8 mouse cellular contexts compared by ENCODE assay signal in the genomic region with DNA sequence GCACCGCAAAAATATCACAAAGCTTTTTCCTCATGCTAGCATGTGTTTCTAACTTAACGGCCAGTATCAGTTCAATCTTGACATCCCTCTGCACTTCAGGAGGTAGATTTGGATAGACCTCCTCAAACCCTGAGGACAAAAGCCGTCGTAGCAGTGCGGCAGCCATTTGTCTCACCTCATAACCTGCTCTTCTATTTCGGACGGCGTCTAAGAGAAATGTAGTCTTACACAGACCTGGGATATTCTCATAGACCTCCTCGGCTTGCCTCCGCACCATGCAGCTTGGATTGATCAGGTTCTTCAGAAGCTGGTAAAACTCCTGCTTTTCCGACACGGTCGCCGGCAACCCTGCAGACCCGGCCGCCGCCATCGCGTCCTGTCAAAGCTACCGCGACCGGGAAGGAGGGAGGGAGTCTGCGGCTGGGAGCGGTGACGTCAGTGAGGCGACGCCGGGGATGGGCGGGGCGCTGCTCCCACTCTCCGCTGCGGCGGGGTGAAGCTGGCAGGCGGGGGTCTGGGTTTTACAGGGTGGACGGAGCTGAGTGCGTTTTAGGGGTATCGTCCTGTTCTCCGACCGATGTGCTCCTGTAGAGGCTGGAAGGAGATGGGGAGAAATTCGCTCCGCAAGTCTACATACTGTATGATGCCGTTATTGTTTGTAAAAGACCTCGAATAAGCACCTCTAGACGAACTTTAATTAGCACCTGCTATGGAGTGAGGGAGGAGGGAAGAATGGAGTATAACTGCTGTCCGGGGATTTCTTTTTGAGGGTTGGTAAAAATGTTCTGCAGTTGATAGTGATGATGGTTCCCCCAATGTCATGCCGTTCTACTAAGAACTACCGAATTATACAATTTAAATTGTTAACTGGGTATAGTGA. TPM values are rescaled to one million over a fixed set of nuclear protein-coding genes. Genes with fewer than 3 reads are reported as not detected.
A peak's percentile ranks its signal among the peaks of the same experiment; 100 is the strongest.
DNase-seq lines count a peak whose midpoint lies in the region; ATAC-seq and TF ChIP-seq lines count a peak whose summit lies in the region.

A gene (minus strand): TSS at position 394 of the 880 bp plus-strand sequence.

- no peak for TF ChIP-seq CTCF in cerebellum, adult 2 months (IDR thresholded peaks at IDR 0.05; ENCODE audit: borderline replicate concordance, insufficient read depth, low read depth, low read length)
- no peak for TF ChIP-seq CTCF in forebrain, postnatal 0 days (IDR thresholded peaks at IDR 0.05; ENCODE audit: low read depth)
- no peak for TF ChIP-seq CTCF in olfactory bulb, adult 2 months (IDR thresholded peaks at IDR 0.05; ENCODE audit: insufficient read depth, low read depth, low read length)

- TF ChIP-seq POLR2A in cerebellum, adult 2 months (IDR thresholded peaks at IDR 0.05; ENCODE audit: borderline replicate concordance, insufficient read depth, low read length): peak; percentile 96
- TF ChIP-seq POLR2A in olfactory bulb, adult 2 months (IDR thresholded peaks at IDR 0.05; ENCODE audit: insufficient read depth, low read depth, low read length): peak; percentile 91

- H3K27ac ChIP-seq in cerebellum, adult 2 months (ENCODE audit: insufficient read depth, low read length): peak within 1 kb of the TSS; percentile 69
- peak within 1 kb of the TSS; percentile 66 for H3K27ac ChIP-seq in forebrain, postnatal 0 days (ENCODE audit: low read depth, low read length)
- H3K27ac ChIP-seq in lung, embryonic 15.5 days: no peak within 1 kb of the TSS
- peak within 1 kb of the TSS; percentile 70 for H3K27ac ChIP-seq in olfactory bulb, adult 2 months (ENCODE audit: insufficient read depth, low read depth, low read length)

- peak within 1 kb of the TSS; percentile 48 for H3K4me2 ChIP-seq in forebrain, postnatal 0 days (ENCODE audit: low read depth)
- H3K4me2 ChIP-seq in lung, embryonic 15.5 days: peak within 1 kb of the TSS; percentile 80

- under 1% methylated on average over 47 of the region's 47 CpGs for WGBS in cerebellum, adult 2 months
- WGBS in forebrain, postnatal 0 days: 3% methylated on average over 47 of the region's 47 CpGs
- 1% methylated on average over 47 of the region's 47 CpGs for WGBS in lung, embryonic 15.5 days
- WGBS in olfactory bulb, adult 2 months: under 1% methylated on average over 47 of the region's 47 CpGs

- peak; percentile 82 for DNase-seq in MEL-GATA-1-ER (ENCODE audit: extremely low read depth, low read depth)
- peak; percentile 93 to 95 for DNase-seq in cerebellum, adult 2 months
- DNase-seq in forebrain, postnatal 0 days: peak; percentile 93
- peak; percentile 94 for DNase-seq in heart, postnatal 4 days
- DNase-seq in layer of hippocampus, adult 9-10 months (ENCODE audit: low spot score): peak; percentile 72
- peak; percentile 85 to 86 for DNase-seq in thymus, adult 18-20 months

- H3K9ac ChIP-seq in forebrain, postnatal 0 days: peak within 1 kb of the TSS; percentile 63
- H3K9ac ChIP-seq in lung, embryonic 15.5 days: peak within 1 kb of the TSS; percentile 55

- ATAC-seq in forebrain, postnatal 0 days: peak; percentile 99
- peak; percentile 96 for ATAC-seq in lung, embryonic 15.5 days (ENCODE audit: borderline replicate concordance, extremely low read depth, low FRiP score, low TSS enrichment)

- peak within 1 kb of the TSS; percentile 96 for H3K4me3 ChIP-seq in cerebellum, adult 2 months (replicated peaks; ENCODE audit: insufficient read depth, low read depth, low read length)
- H3K4me3 ChIP-seq in forebrain, postnatal 0 days (ENCODE audit: low read depth, low read length): peak within 1 kb of the TSS; percentile 66
- peak within 1 kb of the TSS; percentile 59 for H3K4me3 ChIP-seq in lung, embryonic 15.5 days
- H3K4me3 ChIP-seq in olfactory bulb, adult 2 months (ENCODE audit: insufficient read depth, low read depth, low read length): peak within 1 kb of the TSS; percentile 87

- H3K36me3 ChIP-seq in forebrain, postnatal 0 days (ENCODE audit: insufficient read depth): peaks cover 20% of the 10 kb centered on the region
- peaks cover 19% of the 10 kb centered on the region; the same call in 1 of the 2 replicates for H3K36me3 ChIP-seq in lung, embryonic 15.5 days

- H3K4me1 ChIP-seq in cerebellum, adult 2 months (ENCODE audit: control insufficient read depth, insufficient read depth, low read length): peaks cover 3% of the 10 kb centered on the region; the same call in 1 of the 2 replicates
- H3K4me1 ChIP-seq in forebrain, postnatal 0 days (ENCODE audit: insufficient read depth): peaks cover 13% of the 10 kb centered on the region
- peaks cover 9% of the 10 kb centered on the region for H3K4me1 ChIP-seq in lung, embryonic 15.5 days
- H3K4me1 ChIP-seq in olfactory bulb, adult 2 months (ENCODE audit: control insufficient read depth, insufficient read depth, low read length): peaks cover 2% of the 10 kb centered on the region; the same call in 1 of the 2 replicates

- H3K9me3 ChIP-seq in forebrain, postnatal 0 days (ENCODE audit: low read length): no peaks in the 10 kb centered on the region
- no peaks in the 10 kb centered on the region for H3K9me3 ChIP-seq in lung, embryonic 15.5 days

- no peaks in the 10 kb centered on the region for H3K27me3 ChIP-seq in cerebellum, adult 2 months (ENCODE audit: control insufficient read depth, insufficient read depth, low read length)
- no peaks in the 10 kb centered on the region for H3K27me3 ChIP-seq in forebrain, postnatal 0 days (ENCODE audit: insufficient read depth, low read length)
- H3K27me3 ChIP-seq in lung, embryonic 15.5 days: peaks cover 28% of the 10 kb centered on the region

RNA-seq across cellular contexts. Expression of the gene that starts here (rescaled TPM):
- 22.1 and 22.3 TPM in 2 replicates for polyA plus RNA-seq in cerebellum, adult 2 months (2012; rRNA removed)
- total RNA-seq in forebrain, postnatal 0 days (2014; rRNA removed): 48.5 and 58.7 TPM in 2 replicates
- polyA plus RNA-seq in forebrain, postnatal 0 days (2015; fragmentation: Nextera tagmentation; extraction: Ambion mirVana): 26.4 and 32.2 TPM in 2 replicates
- total RNA-seq in heart, postnatal 4 days (2021): 10 to 100 TPM; 14.1 to 14.3 TPM
- 14.2 and 14.4 TPM in 2 replicates for polyA plus RNA-seq in lung, embryonic 15.5 days (2015; fragmentation: Nextera tagmentation; extraction: Ambion mirVana)
- not detected in 2 replicates for polyA plus RNA-seq in olfactory bulb, adult 2 months (2012; ENCODE audit: insufficient read depth, insufficient read length, low replicate concordance, missing spikeins)
